Mouse (Mus musculus) CD4-positive, CD25-positive, alpha-beta regulatory T cell, adult 4 months (primary cell): ENCODE data around the gene Prkci. TPM values are rescaled to one million over a fixed set of nuclear protein-coding genes. Genes with fewer than 3 reads are reported as not detected.
A peak's percentile ranks its signal among the peaks of the same experiment; 100 is the strongest.

Source experiments
- ATAC-seq: one replicate; pipeline ENCODE4 v1.8.0; 2017
- polyA plus RNA-seq, 2 experiments: library from polyadenylated mRNA; unstranded; fragments of 100-300 nt; shearing (Covaris generic); gene quantifications; one replicate each; pipeline ENCODE4 v1.2.1; 2017

The Prkci gene
- polyA plus RNA-seq, 2 experiments from 2014 or later, result 1.4 to 2.8 TPM

DNA sequence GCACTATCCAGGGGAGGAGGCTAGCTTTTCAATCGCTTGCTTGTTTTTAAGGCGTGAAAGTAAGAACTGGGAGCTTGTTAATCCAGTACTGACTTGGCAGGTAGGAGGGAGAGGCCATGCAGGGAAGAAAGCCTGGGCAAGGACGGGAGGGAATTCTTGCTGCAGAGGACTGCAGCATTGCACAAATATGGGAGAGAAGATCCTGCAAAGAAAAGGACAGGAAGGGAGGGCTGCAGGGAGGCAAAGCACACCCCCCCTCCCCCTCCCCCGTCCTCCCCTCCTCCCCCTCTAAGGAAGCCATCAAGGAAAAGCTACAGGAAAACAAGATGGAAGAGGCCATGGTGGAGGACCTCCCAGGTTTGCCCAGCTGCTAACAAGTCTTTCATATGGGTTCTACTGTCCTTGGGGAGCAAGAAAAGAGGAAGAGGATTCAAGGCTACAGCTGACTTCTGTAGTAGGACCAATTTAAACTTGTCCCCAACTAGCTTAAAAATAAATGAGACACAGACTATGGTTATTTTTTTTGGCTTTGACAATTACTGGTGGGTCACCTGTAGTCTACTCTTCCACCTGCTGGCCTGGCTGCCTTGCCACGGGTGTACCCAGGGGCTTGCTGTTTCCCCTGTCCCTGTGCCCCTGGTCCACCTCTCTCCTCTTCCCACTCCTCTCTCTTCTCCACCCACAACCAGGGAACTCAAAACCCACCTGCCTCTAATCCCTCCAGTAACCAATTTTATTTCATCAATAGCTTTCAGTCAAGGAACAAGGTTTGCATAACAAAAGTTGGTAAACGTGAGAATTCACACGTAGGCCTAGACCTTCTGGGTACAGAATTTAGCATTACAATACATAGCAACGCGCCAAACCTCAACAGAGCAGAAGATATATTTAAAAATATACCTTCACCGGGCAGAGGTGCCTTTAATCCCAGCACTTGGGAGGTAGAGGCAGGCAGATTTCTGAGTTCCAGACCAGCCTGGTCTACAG is 93.5 kb downstream of the Prkci start:
- ATAC-seq, result no peak

DNA sequence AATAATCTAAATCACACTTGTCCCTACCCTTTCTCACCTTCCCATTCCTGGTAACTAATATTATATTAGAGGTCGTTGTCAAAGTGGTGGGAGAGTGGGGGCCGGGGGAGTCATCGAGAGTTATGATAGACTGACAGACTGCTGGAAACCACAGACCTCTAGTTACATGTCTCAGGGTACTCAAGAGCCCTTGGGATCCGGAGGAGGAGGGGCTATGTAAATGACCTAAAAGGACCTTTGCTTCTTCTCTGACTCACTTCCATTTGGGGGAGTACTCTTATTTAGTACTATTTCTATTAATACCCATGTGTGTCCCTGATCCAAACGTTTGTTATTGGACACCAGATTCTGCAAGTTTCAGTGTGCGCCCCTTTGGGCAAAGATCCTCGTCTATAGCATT is 94.4 kb downstream of the Prkci start:
- ATAC-seq, result no peak

DNA sequence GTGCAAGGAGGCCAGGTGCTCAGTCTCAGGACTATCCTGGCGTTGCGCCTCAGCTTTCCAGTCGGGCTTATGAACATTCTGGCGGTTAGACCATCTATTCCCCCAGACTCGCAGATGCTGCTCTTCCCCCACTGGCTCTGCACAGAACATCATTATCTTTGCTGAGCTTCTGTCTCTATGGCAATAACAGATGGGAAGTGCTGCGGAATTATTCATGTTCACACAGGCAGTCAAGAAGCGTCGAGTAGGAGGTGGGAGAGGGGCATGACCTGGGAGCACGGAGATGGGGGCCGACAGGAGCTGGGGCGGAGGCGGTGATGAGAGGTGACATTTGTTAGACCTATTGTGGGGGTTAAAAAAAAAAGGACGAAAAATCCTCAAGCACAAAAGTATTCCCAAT is 97.6 kb downstream of the Prkci start:
- ATAC-seq, result no peak

DNA sequence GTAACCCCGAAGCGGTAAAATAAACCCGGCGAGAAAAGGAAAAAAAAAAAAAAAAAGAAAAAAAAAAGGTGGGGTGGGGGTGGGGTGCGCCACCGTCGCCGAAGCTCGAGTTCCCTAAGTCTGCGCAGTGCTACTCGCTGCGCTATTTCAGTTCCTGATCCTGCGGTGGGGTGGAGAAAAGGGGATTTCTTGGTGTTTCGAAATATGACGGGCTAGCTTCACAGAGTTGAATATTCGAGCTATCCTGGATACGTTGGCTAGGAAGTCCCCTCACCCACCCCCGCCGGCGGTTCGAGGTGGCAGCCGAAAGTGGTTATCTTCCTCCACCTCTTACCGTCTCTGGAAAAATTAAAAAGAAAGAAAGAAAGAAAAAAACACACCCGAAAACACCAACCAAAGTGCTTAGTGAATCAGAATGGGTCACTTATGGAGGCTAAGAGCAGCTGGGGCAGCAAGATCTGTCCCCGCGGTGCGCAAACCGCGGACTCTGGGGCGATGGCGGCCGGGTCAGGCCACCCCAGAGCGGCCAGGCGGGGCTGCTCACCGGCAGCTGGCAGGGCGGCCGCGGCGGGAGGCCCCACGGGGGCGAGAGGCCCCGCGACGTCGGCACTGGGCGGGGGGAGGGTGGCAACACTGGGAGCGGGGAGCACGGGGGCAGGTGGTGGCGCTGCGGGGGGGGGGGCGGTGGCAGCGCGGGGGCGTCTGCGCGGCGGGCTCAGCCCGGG is 98.2 kb downstream of the Prkci start:
- ATAC-seq, result peak; percentile 61

DNA sequence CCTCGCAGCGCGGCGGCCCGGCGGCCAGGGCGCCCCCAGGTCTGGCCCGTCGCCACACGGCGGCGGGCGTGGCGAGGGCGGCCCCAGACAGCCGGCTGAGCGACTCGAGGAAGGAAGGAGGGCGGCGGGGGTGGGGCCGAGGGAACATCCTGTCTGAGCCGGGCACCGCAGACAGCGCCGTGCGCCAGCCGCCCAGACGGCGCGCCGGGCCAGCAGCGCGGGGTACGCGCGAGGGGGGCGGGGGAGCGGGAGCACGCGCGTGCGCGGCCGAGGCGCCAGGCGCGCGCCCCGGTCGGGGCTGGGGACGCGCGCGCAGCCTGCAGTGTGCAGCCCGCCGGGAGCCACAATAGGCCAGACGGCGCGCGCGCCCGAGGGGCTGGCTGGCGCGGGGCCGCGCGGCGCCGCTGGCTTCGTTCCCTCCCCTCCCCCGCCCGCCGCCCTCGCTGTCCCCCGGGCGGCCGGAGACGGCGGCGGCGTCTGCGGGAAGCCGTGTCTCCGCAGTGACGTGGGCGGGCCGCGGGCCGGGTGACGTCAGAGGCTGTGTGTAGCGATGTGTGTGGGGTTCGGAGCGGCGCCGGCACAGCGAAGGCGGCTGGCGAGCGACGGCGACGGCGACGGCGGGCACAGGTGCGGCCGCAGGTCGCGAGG is 99.1 kb downstream of the Prkci start, which contains the start of gene Skil:
Skil (plus strand) TSS at position 528 of the 648 bp plus-strand sequence.
- peak; percentile 66 for ATAC-seq

DNA sequence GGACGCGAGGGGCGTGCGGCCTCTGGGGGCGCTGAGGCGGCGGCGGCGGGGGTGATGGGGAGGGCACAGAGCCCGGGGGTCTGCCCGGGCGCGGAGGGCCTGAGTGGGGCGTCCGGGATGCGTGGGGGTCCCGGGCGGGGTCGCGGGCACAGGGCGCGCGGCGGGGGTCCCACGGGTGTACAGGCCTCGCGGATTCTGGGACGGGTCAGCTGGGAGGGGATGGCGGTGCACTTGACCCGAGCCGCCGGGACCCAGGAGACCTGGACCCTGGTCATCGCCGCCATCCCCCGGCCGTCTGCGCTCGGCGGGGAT is 99.6 kb downstream of the Prkci start:
- ATAC-seq, result no peak

DNA sequence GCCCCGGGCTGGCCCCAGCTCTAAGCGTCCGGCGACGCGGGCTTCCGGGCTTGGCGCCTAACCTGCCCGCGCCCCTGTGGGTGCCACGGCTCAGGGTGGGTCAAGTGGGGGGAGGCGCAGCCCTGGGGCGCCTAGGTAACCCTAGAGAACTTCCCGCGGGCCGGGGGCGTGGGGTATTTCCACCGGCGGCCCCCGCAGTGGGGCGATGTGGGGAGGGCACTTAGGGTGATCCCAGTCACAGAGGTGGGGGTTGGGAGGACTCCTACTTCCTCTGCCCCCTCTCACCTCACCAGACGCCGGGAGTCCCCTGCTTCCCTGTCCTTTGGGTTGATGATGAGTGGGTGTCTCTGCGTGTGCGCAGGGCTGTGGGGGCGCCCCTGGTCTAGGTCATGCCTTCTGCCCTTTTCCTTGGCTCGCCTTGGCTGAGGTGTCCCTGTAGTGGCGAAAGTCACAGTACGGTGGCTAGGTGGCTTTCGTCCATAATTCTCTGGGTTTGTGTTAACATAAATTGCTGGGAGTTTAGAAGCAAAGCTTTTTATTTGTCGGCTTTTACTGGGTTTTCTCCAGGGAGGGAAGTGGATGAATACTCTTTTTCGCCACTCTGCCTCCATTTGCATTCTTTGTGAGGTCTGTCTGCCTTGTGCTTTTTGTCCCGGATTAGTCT is 100.1 kb downstream of the Prkci start:
- peak; percentile 25 for ATAC-seq

DNA sequence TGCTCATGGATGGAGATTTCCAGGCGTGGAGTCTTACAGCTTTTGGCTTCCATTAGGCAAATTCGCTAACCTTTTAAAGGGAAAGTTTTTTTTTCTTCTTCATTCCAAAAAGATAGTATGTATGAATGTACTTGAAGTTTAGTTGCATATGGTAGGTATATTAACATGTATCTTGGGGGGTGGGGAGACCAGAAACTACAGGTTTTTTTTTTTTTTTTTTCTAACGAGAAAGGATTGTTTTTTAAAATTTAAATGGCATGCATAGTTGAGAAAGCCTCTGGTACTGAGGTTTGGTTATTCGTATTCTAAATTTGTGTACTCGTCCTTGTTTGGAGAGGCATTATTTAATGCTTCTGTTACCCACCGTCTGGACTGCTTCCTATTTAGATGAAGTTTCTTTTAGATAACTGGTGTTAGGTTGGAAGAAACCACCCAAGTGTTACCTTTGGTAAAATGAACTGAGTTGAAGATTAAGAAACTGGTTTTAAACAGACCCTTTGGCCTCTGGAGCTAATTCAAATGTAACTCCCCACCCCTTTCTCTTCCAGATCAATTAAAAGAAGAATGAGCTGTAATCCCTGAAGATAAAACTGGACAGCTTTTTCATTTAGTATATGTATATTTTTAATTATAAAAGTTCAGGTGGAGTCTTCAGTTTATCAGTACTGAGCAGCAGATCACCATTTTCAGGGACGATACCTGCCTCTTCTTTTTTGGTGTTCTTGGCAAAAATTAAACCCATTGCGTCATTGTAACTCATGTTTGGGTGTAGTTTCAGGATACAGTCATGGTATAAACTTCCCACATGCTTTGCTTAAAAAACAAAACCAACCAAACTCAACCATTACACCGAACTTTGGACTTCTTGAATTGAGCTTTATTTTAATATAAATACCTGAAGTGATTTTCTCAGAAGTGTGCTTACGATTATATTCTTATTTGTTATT is 100.9 kb downstream of the Prkci start:
- ATAC-seq, result no peak

DNA sequence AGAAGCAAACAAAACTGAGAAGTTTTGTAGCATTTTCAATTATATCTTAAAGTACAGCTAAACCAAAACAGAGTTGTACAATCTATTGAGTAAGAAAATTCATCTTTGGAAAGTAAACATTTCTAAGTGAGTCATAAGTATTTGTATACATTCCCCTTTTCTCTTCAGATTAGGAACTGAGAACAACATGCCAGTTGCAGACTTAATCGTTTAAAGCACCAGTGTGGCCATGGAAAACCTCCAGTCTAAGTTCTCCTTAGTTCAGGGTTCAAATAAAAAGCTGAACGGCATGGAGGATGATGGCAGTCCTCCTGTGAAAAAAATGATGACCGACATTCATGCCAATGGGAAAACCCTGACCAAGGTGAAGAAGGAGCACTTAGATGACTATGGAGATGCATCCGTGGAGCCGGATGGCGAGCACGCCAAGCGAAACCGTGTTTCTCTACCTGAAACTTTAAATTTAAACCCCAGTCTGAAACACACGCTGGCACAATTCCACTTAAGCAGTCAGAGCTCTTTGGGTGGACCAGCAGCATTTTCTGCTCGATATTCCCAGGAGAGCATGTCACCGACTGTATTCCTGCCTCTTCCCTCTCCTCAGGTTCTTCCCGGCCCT is 101.7 kb downstream of the Prkci start:
- no peak for ATAC-seq

DNA sequence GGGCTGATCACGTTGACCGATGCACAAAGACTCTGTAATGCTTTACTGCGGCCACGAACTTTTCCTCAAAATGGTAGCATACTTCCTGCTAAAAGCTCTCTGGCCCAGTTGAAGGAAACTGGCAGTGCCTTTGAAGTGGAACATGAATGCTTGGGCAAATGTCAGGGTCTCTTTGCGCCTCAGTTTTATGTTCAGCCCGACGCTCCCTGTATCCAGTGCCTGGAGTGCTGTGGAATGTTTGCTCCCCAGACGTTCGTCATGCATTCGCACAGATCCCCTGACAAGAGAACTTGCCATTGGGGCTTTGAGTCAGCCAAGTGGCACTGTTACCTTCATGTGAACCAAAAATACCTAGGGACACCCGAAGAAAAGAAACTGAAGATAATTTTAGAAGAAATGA is 102.4 kb downstream of the Prkci start:
- no peak for ATAC-seq

DNA sequence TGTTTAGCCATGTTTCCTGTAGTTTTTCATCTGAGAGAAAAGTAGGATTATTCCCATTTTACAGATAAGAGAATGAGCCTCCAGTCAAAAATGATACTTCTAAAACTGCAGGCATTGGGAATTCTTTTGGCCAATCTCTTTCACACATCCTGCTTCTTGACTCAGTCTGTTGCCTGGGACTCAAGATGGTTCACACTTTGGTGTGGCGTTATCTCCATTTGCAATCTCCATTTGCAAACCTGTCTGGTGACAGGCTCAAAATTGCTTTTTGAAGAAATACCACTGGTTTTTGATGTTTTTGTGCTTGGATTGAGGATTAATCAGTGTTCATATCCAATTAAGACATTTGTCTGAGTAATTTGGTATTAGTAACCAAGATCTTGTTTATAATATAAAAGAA is 103.0 kb downstream of the Prkci start:
- no peak for ATAC-seq

DNA sequence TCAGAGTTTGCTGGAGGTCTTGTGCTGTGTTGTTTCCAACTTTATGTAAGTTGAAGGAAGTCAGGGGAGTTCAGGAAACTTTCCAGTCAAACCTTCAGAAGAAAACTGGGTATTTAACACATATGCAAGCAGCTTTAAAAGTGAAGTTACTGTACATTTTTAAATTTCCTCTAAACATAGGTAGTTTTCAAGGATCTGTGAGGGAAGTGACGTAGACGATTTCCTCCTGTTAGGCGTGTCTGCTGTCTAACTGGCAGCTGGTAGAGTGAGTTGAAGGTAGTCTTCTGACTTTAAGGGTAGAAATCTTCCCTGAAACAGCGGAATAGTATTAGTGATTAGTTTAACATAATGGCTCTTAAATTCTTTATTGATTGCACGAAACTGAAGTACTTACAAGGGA is 104.5 kb downstream of the Prkci start:
- peak; percentile 49 for ATAC-seq

DNA sequence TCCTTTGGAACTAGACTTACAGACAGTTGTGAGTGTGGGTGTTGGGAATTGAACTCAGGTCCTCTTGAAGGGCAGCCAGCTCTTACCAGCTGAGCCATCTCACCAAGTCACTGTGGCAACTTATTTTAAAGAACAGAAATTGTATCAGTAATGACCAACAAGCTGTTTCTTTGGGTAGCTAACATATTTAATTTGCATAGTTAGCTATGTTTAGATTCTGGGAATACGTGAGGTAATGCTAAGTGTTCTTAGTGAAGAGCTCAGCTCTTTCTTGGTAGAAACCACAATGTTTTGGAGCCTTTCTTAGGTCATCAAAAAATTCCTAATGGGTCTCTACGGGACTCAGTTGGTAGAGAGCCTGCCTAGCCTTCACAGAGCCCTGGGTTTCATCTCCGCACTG is 105.3 kb downstream of the Prkci start:
- no peak for ATAC-seq

Other genes with a start within 250 kb of the Prkci start
- not detected for gene Samd7, start 249.5 kb upstream of the Prkci start, polyA plus RNA-seq
- 100 to 1,000 TPM in 1 of 2 experiments, 10 to 100 TPM in 1; 51.5 to 103 TPM for gene Sec62, start 202.9 kb upstream of the Prkci start, polyA plus RNA-seq
- gene Gpr160, start 139.8 kb upstream of the Prkci start, polyA plus RNA-seq, result 1 to 10 TPM; 4.1 to 5.2 TPM
- 10 to 100 TPM; 50.6 to 58.6 TPM for gene Phc3, start 26.3 kb upstream of the Prkci start, polyA plus RNA-seq
- gene Skil, start 99.3 kb downstream of the Prkci start, polyA plus RNA-seq, result 10 to 100 TPM; 60.4 to 66.0 TPM
- gene Cldn11, start 154.2 kb downstream of the Prkci start, polyA plus RNA-seq, result not detected